Mouse (Mus musculus): ENCODE measurements around the gene Nudt7. TPM values are rescaled to one million over a fixed set of nuclear protein-coding genes. Genes with fewer than 3 reads are reported as not detected.
A peak's percentile ranks its signal among the peaks of the same experiment; 100 is the strongest.

Gene Nudt7
- polyA plus RNA-seq, 1 experiment from 2014 or later, result 3.8 TPM

DNA sequence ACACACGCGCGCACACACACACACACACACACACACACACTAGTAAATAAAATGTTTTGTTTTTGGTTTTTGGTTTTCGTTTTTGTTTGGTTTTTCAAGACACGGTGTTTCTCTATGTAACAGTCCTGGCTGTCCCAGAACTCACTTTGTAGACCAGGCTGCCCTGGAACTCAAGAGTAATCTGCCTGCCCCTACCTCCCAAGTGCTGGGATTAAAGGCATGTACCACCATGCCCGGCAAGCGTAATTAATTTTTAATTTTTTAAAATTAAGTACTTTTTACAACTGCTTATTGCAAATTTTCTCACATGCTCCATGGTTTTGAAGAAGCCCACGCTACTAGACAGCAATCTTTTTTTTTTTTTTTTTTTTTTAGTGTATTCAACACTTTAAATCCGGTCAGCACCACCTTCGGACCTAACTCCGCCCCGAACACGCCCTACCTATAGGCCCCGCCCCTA is 277 bp upstream of the Nudt7 start:
- Histone ChIP-seq H3K9me3 (ENCODE audit: control insufficient read depth, low read length) (no peaks in the 10 kb centered on the region), H3K4me3 (ENCODE audit: low read depth, low read length) (peak overlapping the region; percentile 28), H3K27me3 (ENCODE audit: control insufficient read depth, insufficient read depth, low read length) (no peaks in the 10 kb centered on the region), H3K36me3 (ENCODE audit: control insufficient read depth, insufficient read depth, low read length) (no peaks in the 10 kb centered on the region), H3K9ac (replicated peaks; ENCODE audit: low read depth, low read length) (no peak overlapping the region), H3K4me1 (ENCODE audit: control insufficient read depth, insufficient read depth, low read length) (no peaks in the 10 kb centered on the region), H3K27ac (ENCODE audit: low read depth, low read length) (no peak overlapping the region), H3K4me2 (ENCODE audit: low read depth, low read length) (peak overlapping the region; percentile 56)
- WGBS, result 27% methylated on average over 14 of the region's 14 CpGs
- ATAC-seq (ENCODE audit: low read depth), result no peak

GRCm38 (mm10) chr8:114136750-114137149 is 3.4 kb downstream of the Nudt7 start:
- WGBS, result 94% methylated on average over 1 of the region's 1 CpGs
- H3K9me3 ChIP-seq (ENCODE audit: control insufficient read depth, low read length), result no peaks in the 10 kb centered on the region

GRCm38 (mm10) chr8:114137181-114137580 is 3.8 kb downstream of the Nudt7 start:
- Histone ChIP-seq H3K4me2 (ENCODE audit: low read depth, low read length) (no peak overlapping the region), H3K9ac (replicated peaks; ENCODE audit: low read depth, low read length) (no peak overlapping the region), H3K27ac (ENCODE audit: low read depth, low read length) (no peak overlapping the region), H3K27me3 (ENCODE audit: control insufficient read depth, insufficient read depth, low read length) (no peaks in the 10 kb centered on the region), H3K9me3 (ENCODE audit: control insufficient read depth, low read length) (no peaks in the 10 kb centered on the region), H3K36me3 (ENCODE audit: control insufficient read depth, insufficient read depth, low read length) (no peaks in the 10 kb centered on the region), H3K4me3 (ENCODE audit: low read depth, low read length) (no peak overlapping the region), H3K4me1 (ENCODE audit: control insufficient read depth, insufficient read depth, low read length) (no peaks in the 10 kb centered on the region)
- no peak for ATAC-seq (ENCODE audit: low read depth)
- WGBS, result 85% methylated on average over 5 of the region's 5 CpGs

More at GRCm38 (mm10) chr8:114136750-114137149, 3.4 kb downstream of the Nudt7 start:
- Histone ChIP-seq H3K36me3 (ENCODE audit: control insufficient read depth, insufficient read depth, low read length) (no peaks in the 10 kb centered on the region), H3K27me3 (ENCODE audit: control insufficient read depth, insufficient read depth, low read length) (no peaks in the 10 kb centered on the region), H3K4me3 (ENCODE audit: low read depth, low read length) (no peak overlapping the region), H3K27ac (ENCODE audit: low read depth, low read length) (no peak overlapping the region), H3K9ac (replicated peaks; ENCODE audit: low read depth, low read length) (no peak overlapping the region), H3K4me2 (ENCODE audit: low read depth, low read length) (no peak overlapping the region), H3K4me1 (ENCODE audit: control insufficient read depth, insufficient read depth, low read length) (no peaks in the 10 kb centered on the region)
- ATAC-seq (ENCODE audit: low read depth), result no peak

GRCm38 (mm10) chr8:114140437-114140836 is 7.1 kb downstream of the Nudt7 start:
- Histone ChIP-seq H3K9ac (replicated peaks; ENCODE audit: low read depth, low read length) (no peak overlapping the region), H3K9me3 (ENCODE audit: control insufficient read depth, low read length) (no peaks in the 10 kb centered on the region), H3K4me2 (ENCODE audit: low read depth, low read length) (no peak overlapping the region), H3K4me3 (ENCODE audit: low read depth, low read length) (no peak overlapping the region), H3K27me3 (ENCODE audit: control insufficient read depth, insufficient read depth, low read length) (no peaks in the 10 kb centered on the region), H3K4me1 (ENCODE audit: control insufficient read depth, insufficient read depth, low read length) (no peaks in the 10 kb centered on the region), H3K36me3 (ENCODE audit: control insufficient read depth, insufficient read depth, low read length) (no peaks in the 10 kb centered on the region), H3K27ac (ENCODE audit: low read depth, low read length) (no peak overlapping the region)
- no peak for ATAC-seq (ENCODE audit: low read depth)
- 71% methylated on average over 2 of the region's 2 CpGs for WGBS

DNA sequence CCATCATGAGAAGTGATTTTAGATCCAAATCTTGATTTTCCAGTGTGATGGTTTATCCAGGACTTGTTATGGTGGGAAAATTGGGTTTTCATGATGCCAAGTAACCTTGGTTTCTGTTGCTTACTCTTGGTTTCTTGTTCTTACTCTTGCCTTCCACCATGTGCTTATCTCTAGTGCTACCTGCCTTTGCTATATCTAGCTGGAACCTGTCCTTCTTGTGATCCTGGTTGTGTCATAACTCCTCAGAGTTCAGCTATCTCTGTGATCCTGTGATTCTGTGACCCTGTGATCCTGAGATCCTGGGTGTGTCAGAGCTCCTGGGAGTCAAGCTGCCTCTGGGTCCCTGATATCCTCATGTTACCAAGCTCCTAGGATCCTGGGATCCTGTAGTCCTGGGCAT is 8.8 kb downstream of the Nudt7 start:
- H3K4me1 ChIP-seq (ENCODE audit: control insufficient read depth, insufficient read depth, low read length), result no peaks in the 10 kb centered on the region
- H3K27me3 ChIP-seq (ENCODE audit: control insufficient read depth, insufficient read depth, low read length), result no peaks in the 10 kb centered on the region
- no peaks in the 10 kb centered on the region for H3K9me3 ChIP-seq (ENCODE audit: control insufficient read depth, low read length)
- H3K36me3 ChIP-seq (ENCODE audit: control insufficient read depth, insufficient read depth, low read length), result no peaks in the 10 kb centered on the region
- ATAC-seq (ENCODE audit: low read depth), result no peak
- H3K9ac ChIP-seq (replicated peaks; ENCODE audit: low read depth, low read length), result no peak overlapping the region
- no peak overlapping the region for H3K27ac ChIP-seq (ENCODE audit: low read depth, low read length)
- no peak overlapping the region for H3K4me2 ChIP-seq (ENCODE audit: low read depth, low read length)
- no peak overlapping the region for H3K4me3 ChIP-seq (ENCODE audit: low read depth, low read length)

- H3K9ac ChIP-seq (replicated peaks; ENCODE audit: low read depth, low read length), result no peak overlapping the region
- H3K27ac ChIP-seq (ENCODE audit: low read depth, low read length), result no peak overlapping the region
- no peak overlapping the region for H3K4me3 ChIP-seq (ENCODE audit: low read depth, low read length)
- no peak overlapping the region for H3K4me2 ChIP-seq (ENCODE audit: low read depth, low read length)
- H3K36me3 ChIP-seq (ENCODE audit: control insufficient read depth, insufficient read depth, low read length), result no peaks in the 10 kb centered on the region
- 82% methylated on average over 4 of the region's 4 CpGs for WGBS
- H3K9me3 ChIP-seq (ENCODE audit: control insufficient read depth, low read length), result no peaks in the 10 kb centered on the region
- no peaks in the 10 kb centered on the region for H3K27me3 ChIP-seq (ENCODE audit: control insufficient read depth, insufficient read depth, low read length)
- H3K4me1 ChIP-seq (ENCODE audit: control insufficient read depth, insufficient read depth, low read length), result no peaks in the 10 kb centered on the region
- ATAC-seq (ENCODE audit: low read depth), result no peak
These were observed 10.4 kb downstream of the Nudt7 start for GRCm38 (mm10) chr8:114143645-114144290.

DNA sequence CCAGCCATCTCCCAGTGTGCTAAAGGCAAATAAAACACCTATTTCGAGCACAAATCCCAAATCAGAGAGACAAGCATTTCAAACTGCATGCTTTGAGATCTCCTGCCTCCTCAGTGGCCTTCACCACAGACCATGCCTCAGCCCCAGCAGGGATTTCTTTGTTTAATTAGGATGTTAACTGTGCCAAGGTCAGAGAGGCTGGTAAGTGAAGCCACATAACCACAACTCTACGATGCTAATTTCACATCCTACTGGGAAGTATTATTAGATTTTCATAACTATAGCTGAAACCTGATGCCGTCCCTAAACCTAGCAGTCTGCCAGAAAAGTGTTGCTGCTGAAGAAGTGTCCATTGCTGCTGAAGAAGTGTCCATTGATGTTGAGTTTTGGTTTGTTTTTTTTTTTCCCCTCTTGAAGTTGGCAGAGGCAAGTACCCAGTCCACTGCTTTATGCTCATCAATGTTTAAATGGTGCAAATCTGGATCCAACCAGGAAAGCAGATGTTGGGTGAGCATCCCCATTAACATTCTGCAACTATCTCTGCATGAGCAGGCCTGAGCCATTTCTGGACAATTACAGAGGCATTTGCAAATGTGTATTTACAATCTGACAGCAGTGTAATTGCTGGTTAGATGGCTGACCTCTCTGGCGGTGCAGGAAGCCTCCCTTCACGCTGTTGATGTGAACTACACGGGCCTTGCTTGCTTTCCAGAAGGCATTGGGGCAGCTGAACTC is 20.1 kb downstream of the Nudt7 start:
- Histone ChIP-seq H3K27ac (ENCODE audit: low read depth, low read length) (no peak overlapping the region), H3K9me3 (ENCODE audit: control insufficient read depth, low read length) (no peaks in the 10 kb centered on the region), H3K9ac (replicated peaks; ENCODE audit: low read depth, low read length) (no peak overlapping the region), H3K36me3 (ENCODE audit: control insufficient read depth, insufficient read depth, low read length) (no peaks in the 10 kb centered on the region), H3K4me3 (ENCODE audit: low read depth, low read length) (no peak overlapping the region), H3K4me1 (ENCODE audit: control insufficient read depth, insufficient read depth, low read length) (no peaks in the 10 kb centered on the region), H3K27me3 (ENCODE audit: control insufficient read depth, insufficient read depth, low read length) (no peaks in the 10 kb centered on the region), H3K4me2 (ENCODE audit: low read depth, low read length) (no peak overlapping the region)
- WGBS, result 63% methylated on average over 6 of the region's 6 CpGs
- ATAC-seq (ENCODE audit: low read depth), result no peak

DNA sequence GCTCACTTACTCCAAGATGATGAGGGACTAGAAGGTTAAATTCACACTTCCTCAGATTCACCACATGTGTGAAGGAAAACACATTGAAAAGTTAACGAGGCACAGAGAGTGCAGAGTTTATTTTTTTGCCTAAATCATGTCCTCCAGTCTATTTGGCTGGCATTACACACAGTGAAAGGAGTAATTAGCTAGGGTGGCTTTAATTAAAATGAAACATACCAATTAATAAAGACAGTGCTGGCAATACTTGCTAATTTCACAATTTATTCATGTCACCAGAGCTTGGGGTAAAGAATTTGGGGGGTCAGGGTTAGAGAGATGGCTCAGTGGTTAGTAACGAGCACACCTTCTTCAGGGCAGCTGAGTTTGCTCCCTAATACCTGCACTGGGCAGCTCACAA is 25.2 kb downstream of the Nudt7 start:
- ATAC-seq (ENCODE audit: low read depth), result no peak
- Histone ChIP-seq H3K4me2 (ENCODE audit: low read depth, low read length) (no peak overlapping the region), H3K9me3 (ENCODE audit: control insufficient read depth, low read length) (no peaks in the 10 kb centered on the region), H3K4me3 (ENCODE audit: low read depth, low read length) (no peak overlapping the region), H3K9ac (replicated peaks; ENCODE audit: low read depth, low read length) (no peak overlapping the region), H3K27ac (ENCODE audit: low read depth, low read length) (no peak overlapping the region), H3K27me3 (ENCODE audit: control insufficient read depth, insufficient read depth, low read length) (no peaks in the 10 kb centered on the region), H3K36me3 (ENCODE audit: control insufficient read depth, insufficient read depth, low read length) (no peaks in the 10 kb centered on the region), H3K4me1 (ENCODE audit: control insufficient read depth, insufficient read depth, low read length) (no peaks in the 10 kb centered on the region)
- 57% methylated on average over 2 of the region's 2 CpGs for WGBS

- Histone ChIP-seq H3K27me3 (ENCODE audit: control insufficient read depth, insufficient read depth, low read length) (no peaks in the 10 kb centered on the region), H3K36me3 (ENCODE audit: control insufficient read depth, insufficient read depth, low read length) (no peaks in the 10 kb centered on the region), H3K4me1 (ENCODE audit: control insufficient read depth, insufficient read depth, low read length) (no peaks in the 10 kb centered on the region), H3K4me2 (ENCODE audit: low read depth, low read length) (no peak overlapping the region), H3K9ac (replicated peaks; ENCODE audit: low read depth, low read length) (no peak overlapping the region), H3K9me3 (ENCODE audit: control insufficient read depth, low read length) (no peaks in the 10 kb centered on the region), H3K4me3 (ENCODE audit: low read depth, low read length) (no peak overlapping the region), H3K27ac (ENCODE audit: low read depth, low read length) (no peak overlapping the region)
- 84% methylated on average over 3 of the region's 3 CpGs for WGBS
- ATAC-seq (ENCODE audit: low read depth), result no peak
These were observed 26.3 kb downstream of the Nudt7 start for GRCm38 (mm10) chr8:114159666-114160065.
